Comparison of ENCODE assay signal across 1 mouse cellular context in the genomic region with DNA sequence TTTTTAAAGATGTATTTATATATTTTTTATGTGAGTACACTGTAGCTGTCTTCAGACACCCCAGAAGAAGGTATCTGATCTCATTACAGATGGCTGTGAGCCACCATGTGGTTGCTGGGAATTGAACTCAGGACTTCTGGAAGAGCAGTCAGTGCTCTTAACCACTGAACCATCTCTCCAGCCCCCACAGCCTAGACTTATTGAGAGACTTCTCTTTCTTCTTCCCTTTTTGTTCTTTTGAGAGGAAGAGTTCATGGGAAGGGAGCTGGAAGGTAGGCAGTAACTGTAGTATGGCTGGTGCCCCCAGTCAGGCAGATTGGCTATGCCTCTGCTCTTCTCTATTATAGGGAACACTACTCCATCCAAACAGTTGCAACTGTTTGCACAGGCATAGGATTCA.
TF ChIP-seq lines count a peak whose summit lies in the region.

No protein-coding gene starts in this region.

TF ChIP-seq in MEL, 35 proteins besides CTCF, POLR2A, EP300 and RAD21:
- peak; percentile 96 for TF ChIP-seq TBP (IDR thresholded peaks at IDR 0.05; ENCODE audit: low read depth, low read length)
TF ChIP-seq in MEL: peak in this region for 1; not testable (repeated sequence) for 34.
